Mouse (Mus musculus): ENCODE measurements around the gene Gm47791.

DNA sequence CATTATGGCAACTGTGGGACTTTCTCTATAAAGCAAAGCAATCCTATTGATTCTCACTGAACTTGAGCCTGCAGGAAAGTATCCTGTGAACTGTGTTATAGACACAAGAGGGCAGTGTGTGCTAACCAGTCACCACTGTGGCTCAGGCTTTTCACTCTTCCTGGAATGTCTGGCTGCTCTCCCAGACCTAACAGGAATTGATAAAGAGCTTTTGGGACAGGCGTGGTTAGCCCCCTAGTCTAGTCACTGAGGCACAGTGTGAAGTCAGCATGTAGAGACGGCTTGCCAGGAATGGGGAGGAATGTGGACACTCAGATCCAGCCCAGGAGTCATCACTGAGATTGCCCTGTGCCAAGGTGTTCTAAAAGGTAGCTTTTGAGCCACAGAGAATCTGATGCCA, 16.4 kb upstream of the Gm47791 start:
- TF ChIP-seq CTCF (IDR thresholded peaks at IDR 0.05; ENCODE audit: borderline replicate concordance, insufficient read depth, low read length): peak; percentile 43; the same call in 1 of the 2 replicates
- TF ChIP-seq POLR2A (IDR thresholded peaks at IDR 0.05; ENCODE audit: low read depth, low read length): no peak
